Mouse (Mus musculus): ENCODE results near the gene Ldhc. TPM values are rescaled to one million over a fixed set of nuclear protein-coding genes. Genes with fewer than 3 reads are reported as not detected.
A peak's percentile ranks its signal among the peaks of the same experiment; 100 is the strongest.
"Not testable (repeated sequence)": the region's sequence is repeated elsewhere in the genome, so short reads cannot be mapped to it uniquely, and the experiment has no call there.

The Ldhc gene
- total RNA-seq (2022) = not detected

GRCm38 (mm10) chr7:46860996-46861395 lies at the start of gene Ldhc:
TSS of gene Ldhc (plus strand) at chr7:46861203.
- no peak for DNase-seq

- DNase-seq = no peak
Observed at GRCm38 (mm10) chr7:46814012-46814411, 47.0 kb upstream of the Ldhc start.

- not testable (repeated sequence) for DNase-seq
Observed at GRCm38 (mm10) chr7:46820876-46821632, 39.9 kb upstream of the Ldhc start.

GRCm38 (mm10) chr7:46827046-46827802 lies 33.8 kb upstream of the Ldhc start:
- DNase-seq = no peak

GRCm38 (mm10) chr7:46827803-46828184 lies 33.2 kb upstream of the Ldhc start:
- DNase-seq = no peak

GRCm38 (mm10) chr7:46829911-46830310 lies 31.1 kb upstream of the Ldhc start:
- no peak for DNase-seq

GRCm38 (mm10) chr7:46830799-46831590 lies 30.0 kb upstream of the Ldhc start:
- no peak for DNase-seq

GRCm38 (mm10) chr7:46831693-46832092 lies 29.3 kb upstream of the Ldhc start:
- no peak for DNase-seq

- DNase-seq = not testable (repeated sequence)
Observed at GRCm38 (mm10) chr7:46832112-46832810, 28.7 kb upstream of the Ldhc start.

GRCm38 (mm10) chr7:46833266-46833665 lies 27.7 kb upstream of the Ldhc start:
- no peak for DNase-seq

GRCm38 (mm10) chr7:46833670-46834255 lies 27.2 kb upstream of the Ldhc start:
- DNase-seq = no peak

- DNase-seq = no peak
Observed at GRCm38 (mm10) chr7:46834994-46835610, 25.9 kb upstream of the Ldhc start.

GRCm38 (mm10) chr7:46836357-46836756 lies 24.6 kb upstream of the Ldhc start:
- no peak for DNase-seq

- DNase-seq = no peak
Observed at GRCm38 (mm10) chr7:46837073-46837472, 23.9 kb upstream of the Ldhc start.

- DNase-seq = no peak
Observed at GRCm38 (mm10) chr7:46838104-46838671, 22.8 kb upstream of the Ldhc start.

GRCm38 (mm10) chr7:46838891-46839302 lies 22.1 kb upstream of the Ldhc start:
- DNase-seq = peak; percentile 58

GRCm38 (mm10) chr7:46839446-46839845 lies 21.6 kb upstream of the Ldhc start:
- no peak for DNase-seq

GRCm38 (mm10) chr7:46839861-46840260 lies 21.1 kb upstream of the Ldhc start:
- DNase-seq = no peak

- no peak for DNase-seq
Observed at GRCm38 (mm10) chr7:46840326-46840725, 20.7 kb upstream of the Ldhc start.

GRCm38 (mm10) chr7:46840787-46841525 lies 20.0 kb upstream of the Ldhc start, which contains the start of gene Ldha:
TSS of gene Ldha (plus strand) at chr7:46841475.
- DNase-seq = no peak

All from adrenal gland, adult 8-10 months (tissue).